Mouse (Mus musculus) adipocyte (in vitro differentiated cells): ENCODE results near the gene Plekhm3.
A peak's percentile ranks its signal among the peaks of the same experiment; 100 is the strongest.
"Not testable (repeated sequence)": the region's sequence is repeated elsewhere in the genome, so short reads cannot be mapped to it uniquely, and the experiment has no call there.

Source experiments
- DNase-seq: peaks from one replicate; pipeline ENCODE4 v3.0.0-alpha.2; 2016; ENCODE audit warnings: low spot score

The Plekhm3 gene

GRCm38 (mm10) chr1:64956479-64956961 is at the start of gene Plekhm3:
TSS of gene Plekhm3 (minus strand) at chr1:64956824.
- DNase-seq, result peak; percentile 79

DNA sequence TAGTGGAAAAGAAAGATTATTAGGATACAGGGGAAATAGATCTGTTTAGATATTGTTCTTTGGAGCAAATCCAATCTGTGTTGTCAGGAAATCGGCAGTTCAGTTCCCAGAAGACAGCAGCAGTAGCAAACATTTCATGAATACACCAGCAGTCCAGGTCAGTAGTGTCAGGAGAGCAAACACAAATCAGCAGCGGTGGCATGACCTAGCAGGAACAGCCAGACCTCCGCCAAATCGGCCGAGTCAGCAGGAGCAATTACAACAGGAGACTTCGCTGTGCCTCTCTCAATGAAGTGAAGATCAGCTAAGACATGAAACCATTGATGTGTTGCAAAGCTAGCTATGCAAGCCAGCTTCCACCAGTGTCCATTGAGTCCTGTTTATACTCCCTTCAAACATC is 49.0 kb upstream of the Plekhm3 start:
- no peak for DNase-seq

GRCm38 (mm10) chr1:65004526-65004925 is 47.9 kb upstream of the Plekhm3 start:
- DNase-seq, result no peak

GRCm38 (mm10) chr1:64993206-64993605 is 36.6 kb upstream of the Plekhm3 start:
- no peak for DNase-seq

DNA sequence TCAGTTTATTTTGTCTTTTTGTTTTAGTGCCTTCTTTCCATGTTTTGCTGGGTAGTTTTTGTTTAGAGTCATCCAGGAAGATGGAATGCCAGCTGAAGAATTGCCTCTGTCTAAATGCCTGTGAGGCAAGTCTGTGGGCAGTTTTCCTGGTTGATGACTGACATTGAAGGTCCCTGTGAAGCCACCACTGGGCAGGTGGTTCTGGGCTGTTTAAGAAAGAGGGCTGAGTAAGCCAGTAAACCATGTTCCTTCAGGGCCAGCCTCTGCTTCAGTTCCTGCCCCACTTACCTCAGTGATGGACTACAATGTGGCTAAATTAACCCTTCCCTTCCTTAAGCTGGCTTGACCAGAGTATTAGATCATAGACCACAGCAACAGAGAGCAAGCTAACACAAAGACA is 31.6 kb upstream of the Plekhm3 start:
- DNase-seq, result no peak

GRCm38 (mm10) chr1:64986120-64986519 is 29.5 kb upstream of the Plekhm3 start:
- DNase-seq, result peak; percentile 67

- no peak for DNase-seq
Observed at GRCm38 (mm10) chr1:64983247-64983646, 26.6 kb upstream of the Plekhm3 start.

DNA sequence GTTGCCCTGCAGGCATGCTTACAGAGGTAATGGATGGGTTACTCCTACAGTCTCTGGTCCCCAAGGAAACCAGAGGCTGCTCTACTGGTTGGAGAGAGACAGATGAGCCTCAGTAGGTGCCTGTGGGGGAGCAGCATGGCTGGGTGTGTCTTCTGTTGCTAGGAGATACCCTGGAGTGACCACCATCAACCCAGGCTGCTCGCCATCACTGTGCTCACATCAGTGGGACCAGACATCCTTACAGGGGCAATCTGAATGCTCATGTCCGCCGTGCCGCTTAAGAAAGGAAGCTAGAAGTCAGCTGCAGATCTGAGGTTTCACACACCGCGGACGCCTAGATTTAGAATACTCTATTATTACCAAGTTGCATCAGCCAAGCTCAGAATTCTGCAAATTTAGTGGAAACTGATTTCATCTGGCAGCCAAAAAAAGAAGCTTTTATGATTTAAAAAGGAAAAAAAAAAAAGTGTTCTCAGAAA is 21.7 kb upstream of the Plekhm3 start:
- DNase-seq, result no peak

GRCm38 (mm10) chr1:64975346-64975745 is 18.7 kb upstream of the Plekhm3 start:
- no peak for DNase-seq

- DNase-seq, result no peak
Observed at GRCm38 (mm10) chr1:64970685-64971084, 14.1 kb upstream of the Plekhm3 start.

DNA sequence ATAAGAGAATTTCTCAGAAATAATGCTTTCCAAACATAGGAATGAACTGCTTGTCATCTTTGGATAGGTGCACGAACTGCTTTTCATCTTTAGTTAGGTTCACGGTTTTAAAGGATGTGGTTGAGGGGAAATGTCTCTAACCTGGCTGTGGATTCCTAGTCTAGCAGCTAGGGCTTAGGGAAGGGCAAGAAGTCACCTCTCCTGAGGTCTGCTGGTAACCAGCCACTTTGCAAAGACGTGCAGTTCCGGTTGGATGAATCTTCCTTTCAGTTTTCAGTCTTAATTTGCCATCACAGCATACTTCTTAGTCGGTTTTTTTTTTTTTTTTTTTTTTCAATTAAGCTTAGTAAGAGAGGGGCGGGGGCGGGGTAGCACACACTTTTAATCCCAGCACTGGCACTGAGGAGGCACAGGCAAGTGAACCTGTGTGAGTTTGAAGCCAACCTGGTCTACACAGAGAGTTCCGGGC is 431 bp upstream of the Plekhm3 start:
- no peak for DNase-seq

DNA sequence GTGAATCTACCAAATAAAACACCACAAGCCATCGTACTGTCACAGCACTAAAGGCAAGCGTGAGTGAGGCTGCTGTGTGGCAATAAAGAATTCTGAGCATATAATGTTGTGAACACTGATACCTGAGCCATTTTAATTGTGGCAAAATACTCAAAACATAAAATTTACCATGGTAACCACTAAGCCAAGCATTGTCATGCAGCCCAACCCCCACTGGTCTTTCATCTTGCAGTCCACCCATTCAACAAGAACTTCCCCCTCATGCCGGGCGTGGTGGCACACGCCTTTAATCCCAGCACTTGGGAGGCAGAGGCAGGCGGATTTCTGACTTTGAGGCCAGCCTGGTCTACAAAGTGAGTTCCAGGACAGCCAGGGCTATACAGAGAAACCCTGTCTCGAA is 1.8 kb downstream of the Plekhm3 start:
- not testable (repeated sequence) for DNase-seq

DNA sequence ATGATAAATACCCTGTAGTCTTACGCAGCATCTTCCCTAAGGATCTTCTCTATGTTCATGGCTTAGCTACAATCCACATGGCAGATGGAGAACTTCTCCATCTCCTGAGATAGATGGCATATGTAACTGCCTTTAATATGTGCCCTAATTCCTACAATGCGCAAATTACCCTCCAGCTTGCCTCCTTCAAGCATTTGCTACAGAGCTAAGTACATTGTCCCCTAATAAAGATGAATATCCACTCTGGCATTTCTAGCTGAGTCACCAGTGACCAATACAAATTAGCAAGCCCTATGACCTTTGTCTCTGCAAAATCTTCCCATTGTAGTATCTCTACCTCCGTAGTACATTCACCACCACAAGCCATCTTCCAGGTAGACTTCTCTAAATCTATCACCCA is 6.4 kb downstream of the Plekhm3 start:
- no peak for DNase-seq

GRCm38 (mm10) chr1:64949377-64949776 is 7.2 kb downstream of the Plekhm3 start:
- no peak for DNase-seq

DNA sequence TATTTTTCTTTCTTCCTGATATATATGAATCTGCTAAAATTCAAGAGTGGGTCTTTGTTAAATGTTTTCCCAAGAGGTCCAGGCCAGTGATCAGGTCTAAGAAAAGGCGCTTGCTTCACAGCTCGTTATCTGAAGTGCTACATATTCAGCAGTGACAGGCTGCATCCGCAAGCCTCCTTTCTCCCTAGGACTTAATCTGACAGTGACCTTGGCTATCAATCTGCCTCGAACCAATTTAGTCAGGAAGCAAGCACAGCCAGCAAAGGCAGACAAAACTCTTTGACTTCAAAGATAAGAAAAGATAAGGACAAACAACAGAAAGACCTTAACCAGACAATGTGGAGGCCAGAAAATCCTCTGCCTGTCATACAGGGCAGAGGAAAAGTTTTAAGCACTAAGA is 10.5 kb downstream of the Plekhm3 start:
- DNase-seq, result no peak

DNA sequence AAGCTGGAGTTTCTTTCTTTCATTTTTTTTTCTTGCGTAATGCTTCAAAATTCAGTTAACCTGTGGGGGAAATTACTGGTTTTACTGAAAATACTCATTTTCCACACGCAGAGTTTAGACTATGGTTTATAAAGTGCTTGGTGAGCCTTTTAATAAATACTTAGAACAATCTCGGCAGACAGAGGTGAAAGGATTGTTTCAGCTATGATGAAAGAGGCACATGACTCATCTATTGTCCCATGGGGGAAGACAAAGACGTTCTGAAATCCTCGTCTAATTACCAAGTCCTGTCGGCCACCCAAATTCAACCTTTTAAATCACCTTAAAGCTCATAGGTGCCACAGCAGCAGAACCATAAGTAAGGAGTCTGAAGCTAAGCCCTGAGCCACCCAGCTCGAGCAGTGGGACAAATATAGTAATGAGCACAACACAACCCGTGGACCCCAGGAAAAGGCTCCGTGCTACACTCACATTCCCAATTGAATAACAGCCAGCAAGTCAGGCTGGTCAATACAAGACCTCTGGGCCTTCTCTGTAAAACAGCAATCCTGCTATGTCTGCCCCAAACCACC is 11.3 kb downstream of the Plekhm3 start:
- peak; percentile 38 for DNase-seq

- no peak for DNase-seq
Observed at GRCm38 (mm10) chr1:64944746-64945145, 11.9 kb downstream of the Plekhm3 start.

DNA sequence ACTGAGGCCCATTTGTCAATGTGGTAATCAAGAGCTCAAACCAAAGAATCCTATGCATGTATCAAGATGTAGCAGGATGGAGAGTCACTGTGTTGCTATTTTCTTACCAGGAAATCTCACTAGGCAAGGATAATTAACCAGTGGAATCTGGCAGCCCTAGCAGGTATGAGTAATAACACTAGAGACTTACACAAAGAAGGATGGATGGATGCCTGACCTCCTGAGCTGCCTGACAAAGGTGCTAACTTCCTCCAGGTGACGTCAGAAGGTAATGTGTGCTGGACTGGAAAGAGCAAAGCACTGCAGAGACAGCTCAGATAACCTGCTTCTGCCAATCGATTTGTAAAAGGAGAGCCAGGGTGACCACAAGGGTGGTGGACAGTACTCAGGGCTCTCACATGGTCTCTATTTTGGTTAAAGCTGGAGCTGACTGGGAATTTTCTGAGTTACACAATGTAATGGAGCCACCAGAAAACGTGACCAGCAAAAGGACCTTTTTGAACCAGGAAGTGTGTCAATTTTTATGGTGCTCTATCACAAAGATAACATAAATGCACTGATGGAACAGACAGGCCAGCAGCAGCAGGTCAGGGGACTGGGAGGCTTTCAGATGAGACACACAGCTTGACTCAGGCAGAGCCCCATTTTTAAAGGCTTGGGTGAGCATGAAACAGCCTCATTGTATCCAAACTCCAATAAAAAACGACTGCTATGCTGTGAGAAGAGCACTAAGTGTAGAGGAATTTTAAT is 14.4 kb downstream of the Plekhm3 start:
- no peak for DNase-seq

DNA sequence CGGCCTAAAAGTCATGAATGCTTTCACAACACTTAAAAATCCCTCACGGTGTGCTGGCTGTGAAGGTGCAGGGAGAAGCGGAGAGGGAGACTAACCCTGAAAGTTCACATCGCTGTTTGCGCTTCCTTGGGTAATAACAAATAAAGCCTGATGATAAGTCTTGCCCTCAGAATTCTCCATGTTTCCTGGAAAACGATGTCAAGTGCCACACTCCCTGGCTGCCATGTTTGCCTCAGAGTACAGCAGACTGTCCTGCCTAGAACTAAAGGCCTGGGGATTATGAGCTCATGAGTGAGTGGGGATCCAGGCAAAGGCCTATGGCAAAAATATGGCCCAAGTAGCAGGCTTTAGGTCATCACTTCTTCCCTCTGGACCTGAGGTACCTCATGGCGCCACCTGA is 17.7 kb downstream of the Plekhm3 start:
- peak; percentile 19 for DNase-seq

- DNase-seq, result no peak
Observed at GRCm38 (mm10) chr1:64937692-64938091, 18.9 kb downstream of the Plekhm3 start.

DNA sequence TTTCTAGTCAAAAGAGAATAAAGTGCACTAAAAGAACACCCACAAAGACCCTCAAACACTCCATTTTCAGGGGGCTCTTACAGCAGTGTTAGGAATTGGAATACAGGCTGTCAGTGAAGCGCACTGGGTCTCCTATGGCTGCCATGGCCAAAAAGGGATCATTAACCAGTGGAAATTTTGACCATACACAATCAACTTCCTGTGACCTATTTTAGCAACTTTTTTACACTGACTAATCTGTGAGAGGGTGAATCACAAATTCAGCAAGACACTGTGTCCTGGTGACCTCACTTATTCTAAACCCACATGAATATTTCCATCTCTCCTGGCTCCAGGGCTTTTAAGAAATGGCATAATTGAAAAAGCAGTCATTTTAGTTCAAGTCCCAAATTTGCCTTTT is 23.7 kb downstream of the Plekhm3 start:
- DNase-seq, result no peak

DNA sequence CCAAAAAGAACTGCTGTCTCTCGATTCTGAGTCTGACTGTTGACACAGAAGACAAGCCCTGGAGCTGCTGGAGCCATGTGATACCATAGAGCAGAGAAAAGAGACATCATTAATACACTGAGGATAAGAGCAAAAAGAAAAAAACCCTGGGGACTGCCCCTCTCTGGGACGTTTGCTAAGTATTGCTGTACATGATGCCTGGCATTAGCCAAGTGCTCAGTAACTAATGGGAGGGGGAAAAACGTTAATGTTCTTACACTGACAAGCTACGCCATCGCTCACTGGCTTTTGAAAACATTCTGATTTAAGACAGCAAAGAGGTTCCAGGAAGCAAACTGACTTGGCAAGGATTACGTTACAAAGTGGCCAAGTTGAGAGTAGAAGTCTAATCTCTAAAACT is 26.5 kb downstream of the Plekhm3 start:
- DNase-seq, result no peak

DNA sequence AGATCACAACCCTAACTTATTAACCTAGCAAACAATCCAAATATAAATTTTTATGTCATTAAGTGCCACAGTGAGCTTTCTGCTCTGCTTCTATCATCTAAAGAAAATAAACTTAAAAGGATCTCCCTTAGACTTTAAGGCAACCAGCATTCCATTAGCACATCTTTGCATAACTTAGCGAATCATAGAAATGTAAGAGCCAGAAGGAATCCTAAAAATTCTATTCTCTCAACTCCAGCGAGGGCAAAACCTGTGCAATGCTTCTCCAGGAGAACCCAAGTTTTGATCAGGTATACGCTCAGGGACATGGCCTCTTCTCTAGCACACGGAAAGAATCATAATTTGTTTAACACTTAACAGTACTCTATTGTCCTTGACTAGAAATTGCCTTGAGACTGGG is 27.0 kb downstream of the Plekhm3 start:
- DNase-seq, result no peak

DNA sequence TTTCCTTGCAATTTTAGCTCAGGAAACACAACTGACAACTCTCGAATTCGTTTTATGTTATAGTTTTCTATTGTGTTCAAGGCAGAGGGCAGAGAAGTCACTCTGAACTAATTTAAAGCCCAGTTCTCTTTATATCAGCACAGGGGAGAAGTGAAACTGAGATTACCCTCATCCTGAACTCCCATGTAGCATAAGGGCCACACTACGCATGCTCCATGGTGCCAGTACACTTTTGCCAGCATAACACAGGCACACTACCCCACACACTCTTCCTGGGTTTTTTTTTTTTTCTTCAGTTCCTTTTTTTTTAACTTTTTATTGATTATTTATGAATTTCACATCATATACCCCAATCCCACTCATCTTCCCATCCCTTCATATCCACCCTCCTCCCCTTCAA is 28.1 kb downstream of the Plekhm3 start:
- no peak for DNase-seq
